Mouse (Mus musculus) small intestine, adult 2 months (tissue): ENCODE results near the gene Trp63.

Source experiments
- CTCF ChIP-seq: fragments of 200-500 bp; IDR thresholded peaks from 2 replicates; pipeline ENCODE4 v1.5.1; 2012; ENCODE audit warnings: low read depth, mild to moderate bottlenecking, control low read depth, inconsistent platforms, low read length, moderate library complexity, mixed read lengths; ENCODE audit not compliant: insufficient replicate concordance, insufficient read length; ENCODE audit errors: extremely low read depth
- POLR2A ChIP-seq: fragments of 200-500 bp; IDR thresholded peaks from 2 replicates; pipeline ENCODE4 v1.6.1; 2012; ENCODE audit warnings: low read depth, mild to moderate bottlenecking, control low read depth, inconsistent platforms, low read length, moderate library complexity

DNA sequence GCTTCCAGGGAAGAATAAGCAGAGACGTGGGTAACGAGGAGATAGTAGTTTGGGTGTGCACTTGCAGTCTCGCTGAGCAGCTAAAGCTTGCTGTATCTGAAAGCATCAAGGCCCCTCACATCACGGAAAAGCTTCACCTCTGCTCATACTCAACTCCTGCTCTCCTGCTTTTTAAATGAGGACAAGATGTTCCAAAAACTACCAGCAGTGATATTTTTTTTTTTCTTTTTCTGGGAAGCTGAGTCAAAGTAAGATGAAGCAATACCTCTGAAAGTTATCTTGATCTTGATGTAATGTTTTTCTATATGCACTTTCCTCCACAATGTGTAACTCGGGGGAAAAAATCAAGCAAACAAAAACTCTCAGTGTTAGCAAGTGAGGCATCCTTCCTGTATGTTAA lies 102.9 kb downstream of the Trp63 start:
- no peak for TF ChIP-seq CTCF
- no peak for TF ChIP-seq POLR2A
